Mouse (Mus musculus) inflammation-experienced regulatory T-cells, adult 6 months (primary cell): ENCODE results near the gene Klhdc3. TPM values are rescaled to one million over a fixed set of nuclear protein-coding genes. Genes with fewer than 3 reads are reported as not detected.
A peak's percentile ranks its signal among the peaks of the same experiment; 100 is the strongest.

Experiments
- ATAC-seq: one replicate; pipeline ENCODE4 v1.8.0; 2017
- polyA plus RNA-seq, 3 experiments: library from polyadenylated mRNA; unstranded; fragments of 100-300 nt; shearing (Covaris generic); gene quantifications; one replicate each; pipeline ENCODE4 v1.2.1; 2017

Klhdc3 gene
- polyA plus RNA-seq: 10 to 100 TPM; 20.7 to 22.4 (median 21.7) TPM

- ATAC-seq: peak; percentile 98
These were observed at the start of gene Klhdc3 for GRCm38 (mm10) chr17:46680760-46681373. Gene Klhdc3, minus strand, starts transcription at chr17:46680914.

DNA sequence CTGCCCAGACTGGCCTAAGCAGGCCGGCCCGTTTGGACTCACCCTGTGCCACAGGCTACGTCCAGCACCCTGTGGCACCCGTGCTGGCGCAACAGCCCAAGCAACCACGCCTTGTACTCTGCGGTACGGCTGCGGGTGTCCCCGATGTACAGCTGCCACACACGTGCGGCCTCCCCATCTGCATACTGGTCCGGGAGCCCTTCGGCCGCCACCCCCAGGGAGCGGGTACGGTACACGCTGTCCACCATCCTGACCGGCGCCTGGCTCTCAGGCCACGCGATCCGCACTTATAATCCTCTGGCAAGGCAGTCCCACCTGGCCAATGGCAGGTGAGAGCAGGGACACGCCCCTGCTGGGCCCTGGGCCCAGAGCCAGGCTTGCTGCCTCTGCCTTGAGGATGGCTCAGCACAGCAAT lies 48.2 kb upstream of the Klhdc3 start, which contains the start of gene Gnmt:
Gene Gnmt (minus strand): TSS at position 265 of the 415 bp plus-strand sequence.
- ATAC-seq: no peak

GRCm38 (mm10) chr17:46728496-46728895 lies 47.8 kb upstream of the Klhdc3 start:
- no peak for ATAC-seq

GRCm38 (mm10) chr17:46728021-46728420 lies 47.3 kb upstream of the Klhdc3 start:
- ATAC-seq: no peak

DNA sequence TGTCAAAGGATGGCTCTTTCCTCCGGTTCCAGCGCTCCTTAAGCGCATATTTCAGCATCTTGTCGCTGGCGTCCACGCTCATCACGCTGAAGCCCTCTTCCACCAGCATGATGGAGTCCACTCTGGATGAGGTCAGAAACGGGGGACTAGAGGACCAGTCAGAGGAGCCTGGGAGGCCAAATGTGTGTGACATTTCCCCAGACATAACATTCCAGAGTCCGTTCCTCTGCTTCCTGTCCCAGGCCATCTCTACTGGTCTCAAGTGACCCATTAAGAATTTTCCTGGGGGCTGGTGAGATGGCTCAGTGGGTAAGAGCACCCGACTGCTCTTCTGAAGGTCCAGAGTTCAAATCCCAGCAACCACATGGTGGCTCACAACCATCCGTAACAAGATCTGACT lies 46.6 kb upstream of the Klhdc3 start:
- ATAC-seq: no peak

- ATAC-seq: no peak
These were observed 45.3 kb upstream of the Klhdc3 start for GRCm38 (mm10) chr17:46725731-46726645.

DNA sequence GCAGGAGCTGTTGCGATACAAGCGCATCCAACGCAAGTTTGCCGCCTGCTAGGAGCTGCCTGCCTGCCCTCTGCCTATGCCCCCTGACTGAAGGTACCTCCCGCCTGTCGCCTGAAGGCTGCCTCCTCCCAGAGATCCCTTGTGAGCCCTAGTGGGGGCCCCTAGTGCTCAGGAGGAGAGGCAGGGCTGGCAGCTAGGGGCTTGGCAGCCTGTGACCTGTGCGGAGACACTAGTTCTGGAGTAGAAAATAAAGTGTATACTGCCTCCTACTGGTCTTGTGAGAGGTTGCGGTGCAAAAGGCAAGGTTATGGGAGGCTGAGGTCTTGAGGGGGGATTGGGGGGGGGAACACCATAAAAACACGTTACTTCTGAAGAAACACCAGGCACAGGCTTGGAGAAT lies 44.6 kb upstream of the Klhdc3 start:
- ATAC-seq: no peak

- ATAC-seq: no peak
These were observed 43.9 kb upstream of the Klhdc3 start for GRCm38 (mm10) chr17:46724477-46725084.

DNA sequence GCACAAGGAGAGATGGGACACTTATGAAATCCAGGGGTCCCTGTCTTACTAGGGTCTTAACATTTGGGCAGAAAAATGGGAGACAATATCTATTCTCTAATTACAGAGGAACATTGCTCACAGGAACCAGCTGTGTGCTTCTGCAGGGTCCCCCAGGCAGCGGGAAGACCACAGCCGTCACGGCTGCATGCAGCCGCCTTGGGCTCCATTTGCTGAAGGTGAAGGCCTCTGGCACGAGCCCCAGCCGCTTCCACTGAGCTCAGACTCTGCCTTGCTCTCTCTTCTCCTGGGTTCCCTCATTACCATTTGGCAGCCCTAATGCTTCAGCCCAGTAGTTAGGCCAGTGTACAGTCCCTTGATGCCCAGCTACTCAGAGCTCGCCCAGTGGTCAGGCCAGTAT lies 40.4 kb upstream of the Klhdc3 start:
- no peak for ATAC-seq

GRCm38 (mm10) chr17:46714756-46715481 lies 34.2 kb upstream of the Klhdc3 start:
- no peak for ATAC-seq

DNA sequence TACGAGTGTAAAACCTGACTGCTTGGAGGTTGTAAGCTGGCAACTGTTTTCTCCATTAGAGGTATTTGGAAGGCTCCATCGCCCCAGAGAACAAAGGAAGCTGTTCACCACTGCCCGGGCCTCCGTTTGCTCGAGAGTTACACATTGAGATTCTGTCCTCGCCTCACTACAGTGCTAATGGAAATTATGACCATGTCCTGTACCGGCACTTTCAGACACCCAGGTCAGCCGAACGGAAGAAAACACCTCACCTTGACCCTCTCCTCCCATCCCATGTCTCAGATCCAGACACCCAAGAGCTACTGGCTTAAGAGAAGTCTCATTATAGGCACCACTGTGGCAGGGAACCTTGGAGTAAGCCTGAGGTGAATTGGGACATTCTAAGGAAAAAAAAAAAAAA lies 33.1 kb upstream of the Klhdc3 start:
- no peak for ATAC-seq

DNA sequence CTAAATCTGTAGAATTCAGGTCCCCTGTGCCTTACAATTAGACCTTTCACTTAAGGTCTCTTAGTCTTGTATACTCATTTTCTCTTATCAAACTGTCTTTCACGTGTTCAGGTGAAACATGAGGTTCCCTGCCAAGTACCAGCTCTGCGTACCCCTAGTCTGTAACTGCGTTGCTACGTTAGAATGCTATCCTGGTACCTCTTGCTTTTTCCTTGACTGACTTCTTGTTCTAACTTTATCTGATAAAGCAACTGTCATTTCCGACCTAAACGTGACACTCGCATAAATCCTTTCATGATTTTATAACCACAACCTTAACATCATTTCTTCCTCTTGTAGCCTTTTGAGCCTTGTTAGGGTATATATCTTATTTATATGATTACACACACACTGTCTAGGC lies 31.7 kb upstream of the Klhdc3 start:
- no peak for ATAC-seq

- ATAC-seq: peak; percentile 31
These were observed 31.0 kb upstream of the Klhdc3 start for GRCm38 (mm10) chr17:46711612-46712271.

GRCm38 (mm10) chr17:46710959-46711597 lies 30.4 kb upstream of the Klhdc3 start, which contains the start of gene Pex6:
Gene Pex6, plus strand, starts transcription at chr17:46711463.
- peak; percentile 95 for ATAC-seq

- ATAC-seq: no peak
These were observed 25.8 kb upstream of the Klhdc3 start for GRCm38 (mm10) chr17:46706375-46707089.

DNA sequence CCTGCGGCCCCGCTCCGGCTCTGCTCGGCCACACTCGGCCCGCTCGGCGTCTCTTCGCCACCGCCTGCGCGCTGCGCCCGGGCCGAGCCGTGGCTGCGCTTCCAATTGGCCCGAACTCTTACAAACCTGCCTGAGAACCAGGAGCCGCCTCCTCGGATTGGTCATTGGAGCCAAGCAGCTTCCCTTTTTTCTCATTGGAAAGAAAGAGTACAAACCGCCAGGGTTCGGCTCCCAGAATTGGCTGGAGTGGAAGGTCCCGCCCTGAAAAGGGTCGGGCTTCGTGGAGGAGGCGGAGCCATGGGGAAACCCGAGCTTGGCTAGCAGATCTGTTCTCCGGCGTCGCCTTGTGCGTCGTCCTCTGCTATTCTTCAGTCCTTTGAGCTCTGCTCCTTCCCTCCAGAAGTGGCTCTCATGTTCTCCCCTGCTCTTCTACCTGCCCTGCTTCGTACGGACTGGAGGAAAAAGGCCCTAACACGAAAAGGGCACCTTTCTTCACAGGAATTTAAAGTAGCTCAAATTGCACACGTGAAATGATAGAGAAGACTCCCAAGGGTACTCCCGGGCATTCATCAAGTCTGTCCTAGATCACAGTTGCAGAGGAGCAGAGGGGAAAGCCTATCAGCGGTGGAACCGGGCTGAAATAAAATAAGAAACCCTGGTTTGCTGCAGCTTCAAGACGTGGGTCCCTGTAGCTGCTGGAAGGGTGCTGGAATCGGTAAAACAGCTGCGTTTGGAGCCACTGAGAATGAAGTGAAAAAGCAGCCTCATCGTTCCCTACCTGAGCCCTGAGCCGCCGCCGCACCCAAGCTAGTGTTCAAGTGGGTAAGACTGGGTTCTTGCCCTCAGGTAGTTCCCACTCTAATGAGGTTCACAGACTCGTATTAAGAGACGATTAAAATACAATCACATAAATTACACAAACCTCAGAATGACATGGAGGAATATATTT lies 24.4 kb upstream of the Klhdc3 start, which contains the start of gene Ppp2r5d:
Gene Ppp2r5d (minus strand): TSS at position 225 of the 949 bp plus-strand sequence.
- peak; percentile 99 for ATAC-seq

- ATAC-seq: no peak
These were observed 23.5 kb upstream of the Klhdc3 start for GRCm38 (mm10) chr17:46703971-46704886.

GRCm38 (mm10) chr17:46702506-46702905 lies 21.8 kb upstream of the Klhdc3 start:
- ATAC-seq: no peak
